Mouse (Mus musculus) right cerebral cortex, adult 2 months (tissue): ENCODE results near the gene Fam129b.
A peak's percentile ranks its signal among the peaks of the same experiment; 100 is the strongest.

Experiments
- DNase-seq, 2 experiments: peaks; one replicate each; pipeline ENCODE4 v3.0.0; 2021 to 2022; ENCODE audit warnings: low spot score in 2 of 2

Fam129b gene

DNA sequence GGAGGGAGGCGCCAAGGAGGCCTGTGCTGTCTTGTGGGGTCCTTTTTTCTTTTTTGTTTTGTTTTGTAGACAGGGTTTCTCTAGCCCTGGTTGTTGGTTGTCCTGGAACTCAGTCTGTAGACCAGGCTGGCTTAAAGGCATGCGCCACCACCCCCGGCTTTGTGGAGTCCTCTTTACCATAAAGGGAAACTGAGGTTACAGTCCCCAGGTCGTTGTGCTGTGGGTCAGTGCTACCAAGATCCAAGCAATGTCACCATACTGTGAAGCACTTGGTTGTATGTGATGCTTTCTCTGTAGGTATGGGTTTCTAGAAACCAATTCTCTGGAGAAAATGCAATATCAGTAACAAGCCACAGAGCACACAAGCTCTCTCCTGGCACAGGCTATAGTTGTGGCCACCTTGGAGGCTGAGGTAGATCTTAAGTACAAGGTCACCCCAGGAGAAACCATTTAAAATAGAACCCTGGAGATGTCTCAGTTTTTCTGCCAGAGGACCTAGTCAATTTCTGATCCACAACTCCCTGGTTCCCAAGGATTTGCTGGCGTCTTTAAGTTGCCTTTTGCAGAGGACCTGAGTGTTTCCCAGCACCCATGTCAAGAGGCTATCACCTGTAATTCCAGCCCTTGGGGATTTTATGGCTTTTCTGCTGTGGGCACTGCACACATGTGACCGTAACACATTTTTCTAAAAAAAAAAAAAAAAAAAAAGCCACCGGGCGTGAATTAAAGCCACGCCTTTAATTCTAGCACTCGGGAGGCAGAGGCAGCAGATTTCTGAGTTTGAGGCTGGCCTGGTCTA is 88.9 kb downstream of the Fam129b start:
- no peak for DNase-seq

DNA sequence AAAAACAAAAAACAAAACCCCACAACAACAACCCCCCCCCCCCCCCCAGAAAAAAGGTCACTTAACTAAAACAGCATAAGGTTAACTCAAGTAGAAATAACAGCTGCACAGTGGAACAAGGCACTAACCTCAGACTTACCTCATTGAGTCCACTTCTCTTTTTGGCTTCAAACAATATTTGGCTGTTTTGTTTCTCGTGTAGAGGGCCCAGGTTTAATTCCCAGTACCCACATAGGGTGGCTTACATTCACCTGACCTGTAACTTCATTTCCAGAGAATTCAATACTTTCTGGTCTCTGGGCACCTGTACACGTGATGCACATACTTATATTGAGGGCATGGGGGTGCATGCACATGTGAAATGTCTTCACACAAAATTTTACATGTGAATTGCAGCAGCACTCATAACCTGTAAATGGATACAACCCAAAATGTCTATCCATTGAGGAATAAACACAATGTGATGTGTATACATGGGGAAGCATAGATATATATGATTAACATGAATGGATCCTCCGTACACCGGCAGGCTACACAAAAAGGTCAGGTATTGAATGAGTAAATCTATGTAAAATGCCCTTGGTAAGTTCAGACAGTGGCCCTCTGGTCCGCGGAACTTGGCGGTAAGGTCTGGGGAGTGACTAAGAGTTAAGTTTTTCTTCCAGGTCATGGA is 89.7 kb downstream of the Fam129b start:
- no peak for DNase-seq

DNA sequence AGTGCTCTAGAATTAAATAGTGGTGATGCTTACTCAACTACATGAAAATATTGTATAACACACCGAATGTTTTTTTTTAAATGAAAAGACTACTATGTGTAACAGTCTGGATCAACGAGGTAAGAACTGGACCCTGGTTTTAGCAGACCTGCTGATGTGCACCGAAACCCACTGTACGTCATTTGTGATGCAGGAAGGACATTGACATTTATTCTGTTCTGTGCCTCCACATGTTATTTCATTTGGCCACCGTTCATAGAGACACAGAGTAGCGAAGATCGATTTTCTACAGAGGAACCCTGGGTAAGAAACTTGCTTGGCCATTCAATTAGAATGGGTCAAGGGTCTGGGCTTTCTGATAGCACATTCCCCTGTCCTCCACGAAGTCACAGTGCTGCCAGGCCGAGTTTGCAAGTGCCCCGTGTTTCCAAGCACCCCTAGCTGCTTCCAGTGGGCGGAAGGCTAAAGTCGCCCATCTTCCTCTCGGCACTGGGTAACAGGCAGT is 90.3 kb downstream of the Fam129b start:
- no peak for DNase-seq

DNA sequence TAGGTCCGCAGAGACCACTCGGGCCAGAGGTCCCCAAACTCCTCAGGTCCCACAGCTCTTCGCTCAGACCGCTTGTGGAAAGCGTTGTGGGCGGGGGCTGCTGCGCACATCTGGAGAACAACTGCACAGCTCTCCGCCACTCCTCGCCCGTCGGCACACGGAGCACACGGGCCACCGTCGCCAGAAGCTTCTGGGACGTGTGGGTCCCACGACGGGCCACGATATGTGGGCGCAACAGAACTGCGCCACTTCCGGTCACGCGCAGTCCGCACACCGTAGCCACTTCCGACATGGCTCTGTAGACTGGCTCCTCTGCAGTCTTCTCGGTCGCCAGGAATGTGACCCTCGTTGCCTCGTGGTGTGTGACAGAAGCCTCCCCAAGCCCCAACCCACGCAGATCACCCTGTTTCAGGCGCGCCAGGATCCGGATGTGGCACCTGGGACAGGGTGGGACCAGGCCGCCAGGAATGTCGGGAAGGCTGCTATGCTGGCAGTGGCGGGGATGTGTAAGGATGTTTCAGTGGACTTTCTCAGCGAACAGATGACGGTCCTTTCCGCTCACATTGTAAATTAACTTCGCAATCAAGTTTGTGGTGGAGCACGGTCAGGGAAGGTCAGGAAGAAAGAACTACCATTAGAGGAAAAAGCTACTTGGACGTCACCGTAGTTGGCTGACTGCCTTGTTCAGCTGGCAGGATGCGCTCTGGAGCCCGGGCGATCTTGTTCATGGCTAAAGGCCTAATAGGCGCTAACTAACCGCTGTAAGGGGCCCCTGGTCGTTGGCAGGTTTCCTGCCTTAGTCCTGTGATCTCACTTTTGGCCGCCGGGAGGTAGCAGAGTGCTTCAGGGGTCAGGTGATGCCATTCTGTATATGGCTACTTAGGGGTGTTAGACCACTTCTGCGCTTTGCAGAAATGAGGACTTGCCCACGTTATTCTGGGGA is 91.0 kb downstream of the Fam129b start:
- peak; percentile 84 to 90 for DNase-seq

DNA sequence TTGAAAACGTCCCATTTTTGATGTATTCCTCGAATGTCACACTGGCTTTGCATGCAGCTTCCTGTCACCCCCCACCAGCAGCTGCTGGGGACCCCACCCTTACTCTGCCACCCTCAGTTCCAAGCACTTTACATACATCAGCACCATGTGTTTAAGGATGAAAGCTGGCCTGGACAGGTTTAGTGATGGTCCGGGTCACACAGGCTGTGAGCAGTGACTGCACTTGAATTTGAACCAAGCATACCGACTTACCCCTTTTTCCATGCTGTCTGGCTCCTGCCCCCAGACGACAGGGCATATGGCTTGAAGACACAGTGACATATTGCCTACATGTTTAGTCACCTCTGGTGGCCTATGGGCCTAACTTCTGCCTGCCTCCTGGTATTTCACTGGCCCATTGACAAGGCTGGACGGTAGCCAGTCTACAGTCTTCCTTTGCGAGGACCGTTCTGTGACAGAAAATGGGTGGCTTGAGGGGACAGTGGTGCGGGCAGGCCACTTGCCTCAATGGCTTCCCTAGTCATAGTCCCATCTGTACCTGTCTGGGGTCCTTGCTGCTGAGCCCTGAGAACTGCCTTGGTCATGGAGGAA is 92.2 kb downstream of the Fam129b start:
- DNase-seq = no peak

DNA sequence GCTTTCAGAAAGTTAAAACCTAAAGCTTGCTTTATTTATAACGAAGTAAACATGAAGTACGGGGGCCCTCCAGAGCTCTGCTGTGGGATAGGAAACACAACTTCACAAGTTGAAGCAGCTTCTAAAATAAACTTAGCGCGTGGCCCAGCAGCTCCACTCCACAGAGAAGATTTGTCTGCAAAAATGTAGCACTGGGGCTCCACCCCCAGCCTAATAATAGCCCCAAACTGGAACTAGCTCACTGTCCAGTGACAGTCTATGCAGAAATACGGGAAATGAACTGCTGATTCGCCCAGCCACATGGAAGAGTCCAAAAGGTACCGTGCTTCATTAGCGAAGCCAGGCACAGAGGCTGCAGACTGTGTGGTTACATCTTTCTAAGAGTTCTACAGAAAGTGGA is 93.4 kb downstream of the Fam129b start:
- DNase-seq = peak in 1 of 2 experiments; percentile 44

DNA sequence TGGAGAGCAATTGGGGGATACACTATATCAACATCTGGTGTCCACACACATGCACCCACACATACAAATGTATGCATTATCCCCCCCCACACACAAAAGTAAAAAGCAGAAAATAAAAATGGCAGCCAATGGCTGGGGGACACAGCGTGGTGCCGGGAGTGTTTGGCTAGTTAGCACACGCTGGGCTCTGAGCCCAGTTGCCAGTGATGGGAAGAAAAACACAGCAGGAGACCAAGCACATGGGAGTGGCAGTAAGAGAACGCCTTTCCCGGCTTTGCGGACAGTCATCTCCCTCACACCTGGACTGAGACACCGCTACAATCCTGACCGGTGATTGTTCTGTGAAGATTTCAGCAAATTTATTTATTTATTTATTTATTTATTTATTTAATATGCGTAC is 95.3 kb downstream of the Fam129b start:
- DNase-seq = no peak

DNA sequence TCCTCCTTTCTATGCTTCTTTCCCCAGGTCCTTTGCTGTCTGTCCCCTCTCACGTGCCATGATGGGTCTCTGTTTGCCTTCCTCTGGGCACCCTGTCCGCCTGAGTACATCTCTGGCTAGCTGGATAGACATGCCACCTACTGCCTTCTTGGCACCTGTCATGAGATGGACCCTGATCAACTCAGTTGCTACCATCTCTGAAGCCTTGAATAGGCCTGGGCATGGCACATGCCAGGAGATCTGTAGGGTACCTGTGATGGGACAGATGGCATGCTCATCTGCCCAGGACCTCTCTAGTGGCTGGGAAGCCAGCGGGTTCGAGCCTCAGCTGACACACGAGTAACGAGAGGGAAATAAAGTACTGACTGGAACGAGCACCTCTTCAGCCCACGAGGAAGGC is 98.3 kb downstream of the Fam129b start:
- DNase-seq = no peak
